Mouse (Mus musculus): ENCODE results near the gene Eef1b2.
"Not testable (repeated sequence)": the region's sequence is repeated elsewhere in the genome, so short reads cannot be mapped to it uniquely, and the experiment has no call there.

The Eef1b2 gene

GRCm38 (mm10) chr1:63176604-63177421, at the start of gene Eef1b2, which contains the start of gene Ndufs1:
Gene Eef1b2, plus strand, starts transcription at chr1:63176825.
Gene Ndufs1, minus strand, starts transcription at chr1:63176833.
- DNase-seq (ENCODE audit: low read depth, low spot score) = peak; percentile 100

GRCm38 (mm10) chr1:63129273-63129672, 47.4 kb upstream of the Eef1b2 start:
- DNase-seq (ENCODE audit: low read depth, low spot score) = no peak

GRCm38 (mm10) chr1:63129857-63130690, 46.6 kb upstream of the Eef1b2 start:
- DNase-seq (ENCODE audit: low read depth, low spot score) = no peak

- DNase-seq (ENCODE audit: low read depth, low spot score) = no peak
These were observed 45.7 kb upstream of the Eef1b2 start for GRCm38 (mm10) chr1:63130883-63131282.

GRCm38 (mm10) chr1:63131766-63132165, 44.9 kb upstream of the Eef1b2 start:
- no peak for DNase-seq (ENCODE audit: low read depth, low spot score)

- no peak for DNase-seq (ENCODE audit: low read depth, low spot score)
These were observed 42.1 kb upstream of the Eef1b2 start for GRCm38 (mm10) chr1:63134530-63134929.

- no peak for DNase-seq (ENCODE audit: low read depth, low spot score)
These were observed 38.7 kb upstream of the Eef1b2 start for GRCm38 (mm10) chr1:63137971-63138370.

- not testable (repeated sequence) for DNase-seq (ENCODE audit: low read depth, low spot score)
These were observed 38.0 kb upstream of the Eef1b2 start for GRCm38 (mm10) chr1:63138586-63138985.

GRCm38 (mm10) chr1:63140231-63140630, 36.4 kb upstream of the Eef1b2 start:
- no peak for DNase-seq (ENCODE audit: low read depth, low spot score)

- DNase-seq (ENCODE audit: low read depth, low spot score) = no peak
These were observed 8.0 kb upstream of the Eef1b2 start for GRCm38 (mm10) chr1:63168638-63169037.

- no peak for DNase-seq (ENCODE audit: low read depth, low spot score)
These were observed 772 bp upstream of the Eef1b2 start for GRCm38 (mm10) chr1:63175853-63176252.

- DNase-seq (ENCODE audit: low read depth, low spot score) = no peak
These were observed 394 bp upstream of the Eef1b2 start for GRCm38 (mm10) chr1:63176259-63176603.

GRCm38 (mm10) chr1:63178308-63178707, 1.7 kb downstream of the Eef1b2 start:
- no peak for DNase-seq (ENCODE audit: low read depth, low spot score)

GRCm38 (mm10) chr1:63180122-63180521, 3.5 kb downstream of the Eef1b2 start:
- no peak for DNase-seq (ENCODE audit: low read depth, low spot score)

- not testable (repeated sequence) for DNase-seq (ENCODE audit: low read depth, low spot score)
These were observed 4.0 kb downstream of the Eef1b2 start for GRCm38 (mm10) chr1:63180575-63180974.

GRCm38 (mm10) chr1:63181019-63181418, 4.4 kb downstream of the Eef1b2 start:
- peak; percentile 98 for DNase-seq (ENCODE audit: low read depth, low spot score)

- DNase-seq (ENCODE audit: low read depth, low spot score) = no peak
These were observed 4.9 kb downstream of the Eef1b2 start for GRCm38 (mm10) chr1:63181480-63181879.

GRCm38 (mm10) chr1:63182212-63182611, 5.6 kb downstream of the Eef1b2 start:
- peak; percentile 74 for DNase-seq (ENCODE audit: low read depth, low spot score)

- DNase-seq (ENCODE audit: low read depth, low spot score) = peak; percentile 73
These were observed 6.1 kb downstream of the Eef1b2 start for GRCm38 (mm10) chr1:63182636-63183270.

- not testable (repeated sequence) for DNase-seq (ENCODE audit: low read depth, low spot score)
These were observed 8.8 kb downstream of the Eef1b2 start for GRCm38 (mm10) chr1:63185430-63185829.

- no peak for DNase-seq (ENCODE audit: low read depth, low spot score)
These were observed 11.9 kb downstream of the Eef1b2 start for GRCm38 (mm10) chr1:63188536-63188935.

- no peak for DNase-seq (ENCODE audit: low read depth, low spot score)
These were observed 14.2 kb downstream of the Eef1b2 start for GRCm38 (mm10) chr1:63190851-63191250.

All from brain, adult 2 months (tissue).